Mouse (Mus musculus) CH12.LX (cell line): ENCODE results near the gene Tcam1. TPM values are rescaled to one million over a fixed set of nuclear protein-coding genes. Genes with fewer than 3 reads are reported as not detected.

Experiments used
- DNase-seq: peaks from one replicate; pipeline ENCODE4 v3.0.0-alpha.2; 2013; ENCODE audit errors: extremely low read depth
- H3K27ac ChIP-seq: 2 replicates; pipeline ENCODE4 v1.5.1; 2012; ENCODE audit warnings: low read depth, mild to moderate bottlenecking, control low read depth, moderate library complexity; ENCODE audit not compliant: insufficient read depth
- H3K27me3 ChIP-seq: replicated peaks from 2 replicates; pipeline ENCODE3; 2012; ENCODE audit warnings: inconsistent platforms
- H3K36me3 ChIP-seq, 2 experiments: replicated peaks in 1 of 2; 2 replicates each; pipeline versions ENCODE3 to v1.6.1; 2012; ENCODE audit warnings: inconsistent platforms in 1 of 2, low read length in 1 of 2, mild to moderate bottlenecking in 1 of 2, mixed read lengths in 1 of 2, moderate library complexity in 1 of 2; ENCODE audit not compliant: control insufficient read depth in 1 of 2, insufficient read depth in 1 of 2
- H3K4me1 ChIP-seq, 2 experiments: 2 replicates each; pipeline ENCODE4 v1.6.1; 2012; ENCODE audit warnings: inconsistent platforms in 1 of 2, moderate library complexity in 1 of 2; ENCODE audit not compliant: insufficient read depth in 2 of 2, control insufficient read depth in 1 of 2
- H3K4me2 ChIP-seq: 2 replicates; pipeline ENCODE4 v1.6.1; 2012; ENCODE audit warnings: low read depth, mild to moderate bottlenecking, control low read depth; ENCODE audit not compliant: poor library complexity, insufficient read depth, severe bottlenecking
- H3K4me3 ChIP-seq, 3 experiments: fragments of 150-350 bp in 1 of 3; sonication (generic) in 1 of 3; replicated peaks in 1 of 3; 2 replicates each; pipeline versions ENCODE3 to v1.5.1; 2011 to 2012; ENCODE audit warnings: low read depth in 2 of 3, low read length in 2 of 3, mild to moderate bottlenecking in 2 of 3, moderate library complexity in 2 of 3, control low read depth in 1 of 3, improper control_type of control experiment in 1 of 3, inconsistent platforms in 1 of 3, mixed read lengths in 1 of 3; ENCODE audit not compliant: poor library complexity in 1 of 3
- H3K79me2 ChIP-seq: replicated peaks from 2 replicates; pipeline ENCODE4 v1.6.1; 2012; ENCODE audit warnings: mild to moderate bottlenecking, moderate library complexity; ENCODE audit not compliant: control insufficient read depth, poor library complexity, insufficient read depth, severe bottlenecking; ENCODE audit errors: extremely low read depth
- H3K9ac ChIP-seq: 2 replicates; pipeline ENCODE4 v1.6.1; 2012; ENCODE audit warnings: low read depth, mild to moderate bottlenecking, control low read depth, moderate library complexity; ENCODE audit not compliant: insufficient read depth
- H3K9me3 ChIP-seq: replicated peaks from 2 replicates; pipeline ENCODE3; 2012; ENCODE audit warnings: low read length, inconsistent platforms, mixed read lengths
- BHLHE40 ChIP-seq: IDR thresholded peaks from 2 replicates; pipeline ENCODE4 v1.6.1; 2011; ENCODE audit warnings: mild to moderate bottlenecking, low read depth, low read length, improper control_type of control experiment
- CTCF ChIP-seq, 2 experiments: IDR thresholded peaks in 1 of 2; conservative IDR thresholded peaks in 1 of 2; 2 replicates each; pipeline ENCODE4 v1.5.1; 2011 to 2012; ENCODE audit warnings: low read depth in 2 of 2, low read length in 2 of 2, improper control_type of control experiment in 1 of 2, inconsistent platforms in 1 of 2, mild to moderate bottlenecking in 1 of 2, moderate library complexity in 1 of 2
- E2F4 ChIP-seq: IDR thresholded peaks from 2 replicates; pipeline ENCODE4 v1.6.1; 2011; ENCODE audit warnings: low read depth, low read length, improper control_type of control experiment; ENCODE audit not compliant: insufficient replicate concordance
- ELF1 ChIP-seq: IDR thresholded peaks from 2 replicates; pipeline ENCODE4 v1.6.1; 2014; ENCODE audit warnings: low read depth, mild to moderate bottlenecking, inconsistent platforms, low read length, improper control_type of control experiment
- MAZ ChIP-seq: IDR thresholded peaks from 2 replicates; pipeline ENCODE4 v1.6.1; 2012; ENCODE audit warnings: low read depth, mild to moderate bottlenecking, inconsistent platforms, low read length, improper control_type of control experiment, moderate library complexity
- RAD21 ChIP-seq: IDR thresholded peaks from 2 replicates; pipeline ENCODE4 v1.6.1; 2011; ENCODE audit warnings: low read depth, mild to moderate bottlenecking, low read length, improper control_type of control experiment, moderate library complexity
- RCOR1 ChIP-seq: conservative IDR thresholded peaks from 2 replicates; pipeline ENCODE4 v1.6.1; 2012; ENCODE audit warnings: low read depth, mild to moderate bottlenecking, inconsistent platforms, low read length, improper control_type of control experiment
- UBTF ChIP-seq: IDR thresholded peaks from 2 replicates; pipeline ENCODE4 v1.6.1; 2012; ENCODE audit warnings: low read depth, mild to moderate bottlenecking, inconsistent platforms, low read length, improper control_type of control experiment, moderate library complexity
- USF1 ChIP-seq: IDR thresholded peaks from 2 replicates; pipeline ENCODE4 v1.6.1; 2014; ENCODE audit warnings: low read depth, mild to moderate bottlenecking, inconsistent platforms, low read length, improper control_type of control experiment
- USF2 ChIP-seq: conservative IDR thresholded peaks from 2 replicates; pipeline ENCODE4 v1.6.1; 2011; ENCODE audit warnings: low read depth, low read length, improper control_type of control experiment
- ZKSCAN1 ChIP-seq: IDR thresholded peaks from 2 replicates; pipeline ENCODE4 v1.6.1; 2012; ENCODE audit warnings: low read depth, inconsistent platforms, low read length, improper control_type of control experiment, borderline replicate concordance
- ZNF384 ChIP-seq: IDR thresholded peaks from 2 replicates; pipeline ENCODE4 v1.6.1; 2012; ENCODE audit warnings: low read depth, low read length, improper control_type of control experiment, inconsistent platforms
- dilution Hi-C: fragments of 300-500 bp; cut with MboI; formaldehyde crosslinking; loops from 2 replicates; pipeline ENCODE4 v1.14.3; 2020; ENCODE audit warnings: low sequenced_read_pairs; ENCODE audit not compliant: extremely low pct_unique_long_range_greater_than_20kb, extremely low pct_ligation_motif_present
- in situ Hi-C: fragments of 300-500 bp; cut with MboI; formaldehyde crosslinking; loops from 3 replicates; pipeline ENCODE4 v1.14.3; 2019; ENCODE audit warnings: low sequenced_read_pairs, low pct_ligation_motif_present, low pct_unique_long_range_greater_than_20kb, mixed read lengths
- polyA plus RNA-seq: library from polyadenylated mRNA; unstranded; fragments of >175 nt; gene quantifications from 2 replicates; pipeline ENCODE4 v1.2.1, GENCODE M21; 2012; ENCODE audit warnings: low read depth; ENCODE audit not compliant: insufficient read length
- total RNA-seq, 2 experiments: library from RNA; depleted of rRNA; stranded (reverse); fragments of 300-350 nt in 1 of 2; fragments of >200 nt in 1 of 2; gene quantifications; 2 replicates each; pipeline ENCODE4 v1.2.3; 2012 to 2014

Gene Tcam1
- total and polyA plus RNA-seq, 3 experiments, result 0.82 to 5.9 (median 0.99) TPM

DNA sequence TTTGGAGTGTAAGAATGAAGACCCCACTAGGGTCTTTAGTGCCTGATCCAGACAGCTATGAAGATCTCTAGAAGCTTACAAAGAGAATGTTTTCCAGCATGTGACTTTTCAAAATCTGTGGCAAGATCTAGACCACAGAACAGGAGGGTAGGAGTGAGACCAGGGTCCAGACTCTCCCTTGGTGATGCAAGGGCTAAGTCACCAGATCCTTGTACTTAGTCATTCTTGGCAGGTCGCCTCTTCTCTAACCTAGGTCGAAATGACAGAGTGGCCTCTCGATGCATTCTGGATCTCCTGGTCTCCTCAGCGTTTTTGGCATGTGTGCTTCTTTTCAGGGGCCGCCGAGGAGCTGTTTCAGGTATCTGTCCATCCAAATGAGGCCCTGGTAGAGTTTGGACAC lies 6.0 kb downstream of the Tcam1 start:
- no peaks in the 10 kb centered on the region for H3K9me3 ChIP-seq
- peaks cover 0 to 8% of the 10 kb centered on the region in 2 experiments; a peak in 1 of 4 replicates for H3K4me1 ChIP-seq
- no peak overlapping the region for H3K4me3 ChIP-seq
- H3K9ac ChIP-seq, result no peak overlapping the region
- no peak overlapping the region for H3K4me2 ChIP-seq
- dilution Hi-C loops (no loop called here), in situ Hi-C loops (no loop called here)
- peaks cover 6% of the 10 kb centered on the region for H3K27me3 ChIP-seq
- H3K36me3 ChIP-seq, result no peaks in the 10 kb centered on the region
- no peaks in the 10 kb centered on the region for H3K79me2 ChIP-seq
- no peak for DNase-seq
- H3K27ac ChIP-seq, result no peak overlapping the region
- TF ChIP-seq RAD21, result no peak
- TF ChIP-seq E2F4, result no peak
- no peak for TF ChIP-seq CTCF (conservative IDR thresholded peaks at IDR 0.05 in 1 of 2, IDR thresholded peaks at IDR 0.05 in 1 of 2; ENCODE audit: low read depth in 2 of 2, low read length in 2 of 2)
- no peak for TF ChIP-seq ZNF384
- TF ChIP-seq MAZ, result no peak
- no peak for TF ChIP-seq BHLHE40
- no peak for TF ChIP-seq USF2
- TF ChIP-seq ZKSCAN1, result no peak
- no peak for TF ChIP-seq ELF1
- TF ChIP-seq RCOR1, result no peak
- no peak for TF ChIP-seq UBTF

GRCm38 (mm10) chr11:106283371-106283770 lies 6.9 kb downstream of the Tcam1 start:
- no peak overlapping the region for H3K4me2 ChIP-seq
- peaks cover 0 to 8% of the 10 kb centered on the region in 2 experiments; a peak in 1 of 4 replicates for H3K4me1 ChIP-seq
- H3K79me2 ChIP-seq, result no peaks in the 10 kb centered on the region
- H3K4me3 ChIP-seq, result no peak overlapping the region
- no peak for DNase-seq
- dilution Hi-C loops, result no loop called here
- H3K36me3 ChIP-seq, result no peaks in the 10 kb centered on the region
- TF ChIP-seq UBTF (no peak), RAD21 (no peak)
- in situ Hi-C loops, result no loop called here
- H3K27me3 ChIP-seq, result peaks cover 6% of the 10 kb centered on the region
- no peak overlapping the region for H3K9ac ChIP-seq
- no peaks in the 10 kb centered on the region for H3K9me3 ChIP-seq
- H3K27ac ChIP-seq, result no peak overlapping the region

GRCm38 (mm10) chr11:106284126-106284525 lies 7.7 kb downstream of the Tcam1 start:
- Histone ChIP-seq H3K36me3 (no peaks in the 10 kb centered on the region), H3K4me2 (no peak overlapping the region), H3K27ac (no peak overlapping the region), H3K9ac (no peak overlapping the region)
- DNase-seq, result no peak
- TF ChIP-seq USF1, result no peak
- TF ChIP-seq, all 38 proteins: peak for 0
- dilution Hi-C loops, result no loop called here
- peaks cover 0 to 8% of the 10 kb centered on the region in 2 experiments; a peak in 1 of 4 replicates for H3K4me1 ChIP-seq
- no peak overlapping the region for H3K4me3 ChIP-seq
- no peaks in the 10 kb centered on the region for H3K9me3 ChIP-seq
- in situ Hi-C loops, result no loop called here
- H3K79me2 ChIP-seq, result no peaks in the 10 kb centered on the region
- H3K27me3 ChIP-seq, result peaks cover 4% of the 10 kb centered on the region
